Mouse (Mus musculus): ENCODE results near the gene Ywhaq.
A peak's percentile ranks its signal among the peaks of the same experiment; 100 is the strongest.
"Not testable (repeated sequence)": the region's sequence is repeated elsewhere in the genome, so short reads cannot be mapped to it uniquely, and the experiment has no call there.

Ywhaq gene

GRCm38 (mm10) chr12:21409651-21410050 is 7.8 kb downstream of the Ywhaq start:
- DNase-seq (ENCODE audit: low spot score), result no peak

- no peak for DNase-seq (ENCODE audit: low spot score)
Observed at GRCm38 (mm10) chr12:21408789-21409367, 8.6 kb downstream of the Ywhaq start.

DNA sequence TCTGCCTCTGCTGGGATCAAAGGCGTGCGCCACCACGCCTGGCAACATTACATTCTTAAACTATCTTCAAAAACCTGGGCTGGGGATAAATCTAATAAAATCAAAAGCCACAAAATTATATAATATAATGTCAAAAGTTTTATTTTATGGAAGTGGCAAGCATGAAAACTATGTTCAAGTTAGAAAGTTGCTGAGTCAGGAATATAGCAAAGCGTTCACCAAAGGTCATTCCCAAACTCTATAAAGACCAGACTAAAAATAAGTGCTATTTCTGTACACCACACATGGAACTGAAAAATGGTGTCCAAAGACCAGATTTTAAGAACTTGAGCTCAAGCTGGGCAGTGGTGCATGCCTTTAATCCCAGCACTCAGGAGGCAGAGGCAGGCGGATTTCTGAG is 14.7 kb downstream of the Ywhaq start:
- DNase-seq (ENCODE audit: low spot score), result no peak

GRCm38 (mm10) chr12:21386201-21386600 is 31.2 kb downstream of the Ywhaq start:
- DNase-seq (ENCODE audit: low spot score), result no peak

DNA sequence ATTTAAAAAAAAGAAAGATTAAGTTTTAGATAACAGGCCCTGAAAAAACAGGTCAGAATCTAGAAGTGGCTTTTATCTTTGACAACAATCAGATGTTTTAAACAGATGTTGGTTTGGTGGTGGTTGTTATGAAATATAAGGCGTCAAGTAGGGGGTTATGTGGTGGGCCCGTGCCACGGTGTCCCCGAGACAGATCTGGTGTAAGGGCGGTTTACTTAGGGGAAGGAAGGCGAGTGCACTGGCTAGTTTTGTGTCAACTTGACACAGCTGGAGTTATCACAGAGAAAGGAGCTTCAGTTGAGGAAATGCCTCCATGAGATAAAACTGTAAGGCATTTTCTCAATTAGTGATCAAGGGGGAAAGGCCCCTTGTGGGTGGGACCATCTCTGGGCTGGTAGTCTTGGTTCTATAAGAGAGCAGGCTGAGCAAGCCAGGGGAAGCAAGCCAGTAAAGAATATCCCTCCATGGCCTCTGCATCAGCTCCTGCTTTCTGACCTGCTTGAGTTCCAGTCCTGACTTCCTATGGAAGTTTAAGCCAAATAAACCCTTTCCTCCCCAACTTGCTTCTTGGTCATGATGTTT is 38.6 kb downstream of the Ywhaq start:
- DNase-seq (ENCODE audit: low spot score), result not testable (repeated sequence)

DNA sequence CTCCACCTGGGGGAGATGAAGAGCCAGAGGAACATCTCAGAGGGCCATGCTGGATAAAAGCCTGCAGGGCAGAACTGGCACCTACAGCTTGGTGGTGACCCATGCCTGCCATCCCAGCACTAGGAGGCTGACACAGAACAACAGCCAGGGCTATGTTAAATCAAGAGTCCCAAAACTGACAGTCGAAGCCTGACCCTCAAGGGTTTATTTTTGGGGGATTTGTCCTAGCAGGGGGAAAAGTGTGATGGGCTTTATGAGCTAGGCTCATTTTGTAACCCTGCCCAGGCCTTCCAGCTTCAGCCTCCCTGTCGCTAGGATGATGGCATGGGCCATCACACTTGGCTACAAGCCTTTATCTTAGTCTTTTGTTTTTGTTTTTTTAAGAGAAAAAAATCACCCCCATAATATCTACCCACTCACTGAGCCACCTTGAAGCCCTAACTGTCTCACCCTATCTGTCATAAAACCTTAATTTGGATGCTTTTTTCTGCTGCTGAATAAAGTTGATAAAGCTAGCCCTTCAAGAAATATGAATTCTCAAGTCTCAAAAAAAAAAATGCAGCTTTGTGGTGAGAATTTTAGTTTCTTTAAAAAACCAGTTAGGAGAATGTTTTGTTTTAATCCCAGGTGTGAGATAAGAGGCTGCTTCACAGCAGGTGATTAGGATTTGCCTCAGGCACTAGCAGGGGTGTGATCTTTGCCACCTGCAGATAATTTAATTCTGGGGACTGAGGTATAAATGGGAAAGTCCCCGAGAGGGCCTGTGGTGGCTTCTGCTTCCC is 41.9 kb downstream of the Ywhaq start:
- no peak for DNase-seq (ENCODE audit: low spot score)

GRCm38 (mm10) chr12:21373820-21374475 is 43.5 kb downstream of the Ywhaq start:
- DNase-seq (ENCODE audit: low spot score), result no peak

- DNase-seq (ENCODE audit: low spot score), result peak; percentile 98
Observed at GRCm38 (mm10) chr12:21373100-21373819, 44.2 kb downstream of the Ywhaq start, which contains the start of gene Adam17. Gene Adam17 (minus strand): TSS chr12:21373632.

GRCm38 (mm10) chr12:21370035-21370611 is 47.3 kb downstream of the Ywhaq start:
- DNase-seq (ENCODE audit: low spot score), result no peak

DNA sequence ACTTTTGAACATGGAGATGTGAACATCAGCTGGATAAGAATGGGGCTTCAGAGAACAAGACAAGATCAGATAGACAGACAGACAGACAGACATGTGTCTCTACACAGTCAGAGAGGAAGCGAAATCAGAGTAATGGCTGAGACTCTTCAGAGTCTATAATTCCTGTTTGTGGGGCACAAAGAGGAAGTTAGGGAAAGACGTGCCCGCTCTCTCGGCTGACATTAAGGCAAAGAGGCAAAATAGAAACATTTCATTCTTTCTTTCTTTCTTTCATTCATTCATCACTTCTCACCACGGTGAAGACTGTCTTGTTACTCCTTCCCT is 48.4 kb downstream of the Ywhaq start:
- no peak for DNase-seq (ENCODE audit: low spot score)

- no peak for DNase-seq (ENCODE audit: low spot score)
Observed at GRCm38 (mm10) chr12:21368376-21369086, 48.9 kb downstream of the Ywhaq start.

GRCm38 (mm10) chr12:21364624-21365435 is 52.6 kb downstream of the Ywhaq start:
- DNase-seq (ENCODE audit: low spot score), result no peak

DNA sequence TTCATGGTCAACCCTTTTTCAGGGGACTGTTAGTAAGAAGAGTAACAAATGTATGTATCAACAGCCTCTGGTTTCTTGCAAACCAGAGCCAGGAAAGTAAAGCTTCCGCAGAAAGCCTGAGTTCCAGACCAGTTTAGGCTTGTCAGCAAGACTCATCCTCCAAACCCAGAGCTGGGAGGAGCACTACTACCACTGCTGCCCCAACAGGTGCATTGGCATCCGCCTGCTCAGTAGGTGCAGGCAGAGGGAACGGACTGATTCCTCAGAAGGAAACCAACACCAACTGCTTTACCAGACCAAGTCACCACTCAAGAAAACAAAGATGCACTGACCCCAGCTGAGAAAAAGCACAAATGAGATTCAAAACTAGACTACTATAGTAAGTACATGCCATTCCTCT is 54.2 kb downstream of the Ywhaq start:
- no peak for DNase-seq (ENCODE audit: low spot score)

DNA sequence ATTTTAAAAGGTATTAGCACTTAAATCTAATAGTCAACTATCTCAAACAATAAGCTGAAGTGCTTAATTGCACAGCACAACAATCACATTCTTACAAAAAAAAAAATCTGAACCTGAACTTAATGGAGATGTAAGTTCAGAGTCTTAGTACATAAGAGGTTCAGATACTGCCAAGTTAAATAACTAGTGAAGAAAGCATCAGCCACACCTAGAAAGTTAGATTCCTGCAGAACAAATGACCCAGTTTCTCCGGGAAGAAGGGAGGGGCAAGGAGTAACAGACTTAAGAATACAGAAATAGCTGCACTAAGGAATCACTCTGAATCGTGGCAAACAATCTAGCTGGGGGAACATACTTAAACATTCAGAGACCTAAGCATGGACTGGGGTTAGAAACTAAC is 54.8 kb downstream of the Ywhaq start:
- no peak for DNase-seq (ENCODE audit: low spot score)

- no peak for DNase-seq (ENCODE audit: low spot score)
Observed at GRCm38 (mm10) chr12:21353681-21354080, 63.8 kb downstream of the Ywhaq start.

GRCm38 (mm10) chr12:21350113-21350876 is 67.1 kb downstream of the Ywhaq start:
- DNase-seq (ENCODE audit: low spot score), result no peak

- DNase-seq (ENCODE audit: low spot score), result no peak
Observed at GRCm38 (mm10) chr12:21346972-21347371, 70.5 kb downstream of the Ywhaq start.

DNA sequence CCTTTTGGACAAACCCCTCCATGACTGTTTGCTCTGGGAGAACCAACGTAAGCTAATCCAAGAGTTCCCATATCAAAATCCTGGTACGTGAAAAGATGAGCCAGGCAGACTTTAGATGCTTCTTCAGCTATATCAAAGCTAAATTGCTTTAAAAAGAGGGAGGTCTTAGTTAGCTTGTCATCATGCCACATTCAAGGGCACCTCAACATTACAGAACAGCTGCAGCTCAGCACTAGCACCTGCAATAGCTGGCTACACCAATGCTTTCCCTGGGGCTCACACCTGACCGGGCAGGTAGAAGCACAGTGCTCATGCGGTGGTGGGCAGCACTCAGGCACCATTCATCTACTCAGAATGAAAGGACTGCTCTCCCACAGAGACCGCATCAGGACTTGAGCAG is 76.8 kb downstream of the Ywhaq start:
- no peak for DNase-seq (ENCODE audit: low spot score)
